15 mouse cellular contexts compared by ENCODE assay signal in genomic region chr15:101126876-101127544, GRCm38 (mm10). TPM values are rescaled to one million over a fixed set of nuclear protein-coding genes. Genes with fewer than 3 reads are reported as not detected.
DNase-seq lines count a peak whose midpoint lies in the region; ATAC-seq and TF ChIP-seq lines count a peak whose summit lies in the region.
"Had no signal": no experiment of that assay in that cellular context is flagged by ENCODE, and none has a peak within 500 bp of the region (broad histone marks: within the 10 kb centered on the region; RNA-seq: fewer than 3 reads in every experiment).

No protein-coding gene starts in this region.

- no peak for ATAC-seq in kidney, embryonic 16.5 days (ENCODE audit: low FRiP score, low TSS enrichment)
- ATAC-seq in stomach, embryonic 14.5 days (ENCODE audit: insufficient number of reproducible peaks, insufficient read depth, low FRiP score, low read depth): peak; percentile 54; the same call in 1 of the 2 replicates
- ATAC-seq: forebrain, embryonic 14.5 days; hindbrain, embryonic 16.5 days had no signal

- no peak overlapping the region for H3K9ac ChIP-seq in kidney, embryonic 16.5 days (replicated peaks; ENCODE audit: low read length)
- H3K9ac ChIP-seq in stomach, embryonic 14.5 days (replicated peaks; ENCODE audit: low read depth, low read length): no peak overlapping the region

- H3K4me3 ChIP-seq in kidney, embryonic 16.5 days (ENCODE audit: low read length): no peak overlapping the region
- H3K4me3 ChIP-seq in stomach, embryonic 14.5 days (ENCODE audit: low read depth, low read length): no peak overlapping the region
- no peak overlapping the region for H3K4me3 ChIP-seq in layer of hippocampus, adult 2 months

- H3K9me3 ChIP-seq in kidney, embryonic 16.5 days (ENCODE audit: low read length): no peaks in the 10 kb centered on the region
- no peaks in the 10 kb centered on the region for H3K9me3 ChIP-seq in stomach, embryonic 14.5 days (ENCODE audit: control insufficient read depth, low read depth, low read length)

- TF ChIP-seq CTCF in layer of hippocampus, adult 2 months (conservative IDR thresholded peaks at IDR 0.05): no peak

- peaks cover 11% of the 10 kb centered on the region for H3K27me3 ChIP-seq in kidney, embryonic 16.5 days (ENCODE audit: insufficient read depth, low read length)
- H3K27me3 ChIP-seq in stomach, embryonic 14.5 days (ENCODE audit: control insufficient read depth, insufficient read depth, low read length): no peaks in the 10 kb centered on the region

- 63% methylated on average over 12 of the region's 12 CpGs for WGBS in kidney, embryonic 16.5 days
- 65% methylated on average over 12 of the region's 12 CpGs for WGBS in stomach, embryonic 14.5 days

- peak overlapping the region; percentile 72; the same call in 1 of the 2 replicates for H3K27ac ChIP-seq in kidney, embryonic 16.5 days (ENCODE audit: low read length)
- H3K27ac ChIP-seq in stomach, embryonic 14.5 days (ENCODE audit: low read length): peak overlapping the region; percentile 71
- H3K27ac ChIP-seq in layer of hippocampus, adult 2 months: no peak overlapping the region

- peak; percentile 80 to 84 for DNase-seq in heart, adult 18-20 months
- DNase-seq in heart, adult 8-10 months (ENCODE audit: low spot score): no peak
- peak; percentile 71 for DNase-seq in gastrocnemius, postnatal 25 days
- no peak for DNase-seq in liver
- no peak for DNase-seq in layer of hippocampus, adult 2 months (ENCODE audit: low spot score in 2 of 2)
- no peak for DNase-seq in right cerebral cortex, postnatal 36 days (ENCODE audit: low spot score in 2 of 2)
- DNase-seq: left cerebral cortex, postnatal 4 days; right cerebral cortex, postnatal 25 days had no signal

- H3K4me1 ChIP-seq in kidney, embryonic 16.5 days (ENCODE audit: insufficient read depth, low read length): peaks cover 48% of the 10 kb centered on the region
- peaks cover 30% of the 10 kb centered on the region for H3K4me1 ChIP-seq in stomach, embryonic 14.5 days (ENCODE audit: control insufficient read depth, insufficient read depth, low read length)

- H3K4me2 ChIP-seq in kidney, embryonic 16.5 days (replicated peaks; ENCODE audit: low read depth, low read length): no peak overlapping the region
- no peak overlapping the region for H3K4me2 ChIP-seq in stomach, embryonic 14.5 days (replicated peaks; ENCODE audit: low read depth, low read length)

- no peaks in the 10 kb centered on the region for H3K36me3 ChIP-seq in kidney, embryonic 16.5 days (ENCODE audit: insufficient read depth, low read length)
- H3K36me3 ChIP-seq in stomach, embryonic 14.5 days (ENCODE audit: control insufficient read depth, insufficient read depth, low read length): no peaks in the 10 kb centered on the region

RNA-seq across cellular contexts. Expression of gene Acvrl1, which starts 1.3 kb away (rescaled TPM):
- total RNA-seq in heart, adult 18-20 months (2021): 10 to 100 TPM; 26.5 to 27.9 TPM
- 10 to 100 TPM; 19.8 to 30.3 (median 23.0) TPM for total RNA-seq in heart, adult 8-10 months (2022)
- total RNA-seq in gastrocnemius, postnatal 25 days (2021): 10 to 100 TPM; 10.7 to 13.0 TPM
- polyA plus RNA-seq in kidney, embryonic 16.5 days (2015; fragmentation: Nextera tagmentation; extraction: Ambion mirVana): 20.6 and 24.4 TPM in 2 replicates
- 15.6 and 16.9 TPM in 2 replicates for polyA plus RNA-seq in stomach, embryonic 14.5 days (2014; fragmentation: Nextera tagmentation; extraction: Ambion mirVana)
- total RNA-seq in layer of hippocampus, adult 2 months (2021): 10 to 100 TPM; 11.2 to 11.4 TPM

RNA-seq across cellular contexts. Expression of gene Ankrd33, which starts 11.5 kb away (rescaled TPM):
- total RNA-seq in heart, adult 18-20 months (2021): not detected
- total RNA-seq in heart, adult 8-10 months (2022): not detected
- not detected for total RNA-seq in gastrocnemius, postnatal 25 days (2021)
- polyA plus RNA-seq in kidney, embryonic 16.5 days (2015; fragmentation: Nextera tagmentation; extraction: Ambion mirVana): not detected in 2 replicates
- not detected in 2 replicates for polyA plus RNA-seq in stomach, embryonic 14.5 days (2014; fragmentation: Nextera tagmentation; extraction: Ambion mirVana)
- total RNA-seq in layer of hippocampus, adult 2 months (2021): not detected
- total RNA-seq: left cerebral cortex, postnatal 4 days; megakaryocyte-erythroid progenitor cell, adult 5-6 weeks had no signal
- polyA plus RNA-seq: cortical plate, adult 2 months; forebrain, embryonic 14.5 days; hindbrain, embryonic 16.5 days; neural tube, embryonic 11.5 days had no signal

RNA-seq across cellular contexts. Expression of gene Acvr1b, which starts 46.9 kb away (rescaled TPM):
- 10 to 100 TPM in 1 of 2 experiments, 1 to 10 TPM in 1; 9.8 to 10.3 TPM for total RNA-seq in heart, adult 18-20 months (2021)
- 10 to 100 TPM; 12.1 to 14.7 (median 13.9) TPM for total RNA-seq in heart, adult 8-10 months (2022)
- 10 to 100 TPM; 23.0 to 34.4 TPM for total RNA-seq in gastrocnemius, postnatal 25 days (2021)
- polyA plus RNA-seq in kidney, embryonic 16.5 days (2015; fragmentation: Nextera tagmentation; extraction: Ambion mirVana): 7.4 and 8.8 TPM in 2 replicates
- 11.5 and 14.5 TPM in 2 replicates for polyA plus RNA-seq in stomach, embryonic 14.5 days (2014; fragmentation: Nextera tagmentation; extraction: Ambion mirVana)
- total RNA-seq in layer of hippocampus, adult 2 months (2021): 10 to 100 TPM; 85.1 to 87.8 TPM

RNA-seq across cellular contexts. Expression of gene Fignl2, which starts 48.6 kb away (rescaled TPM):
- 1 to 10 TPM; 1.1 to 1.2 TPM for total RNA-seq in heart, adult 18-20 months (2021)
- 1 to 10 TPM in 3 of 4 experiments, under 1 TPM in 1; 0.84 to 1.5 (median 1.2) TPM for total RNA-seq in heart, adult 8-10 months (2022)
- 1 to 10 TPM in 1 of 2 experiments, under 1 TPM in 1; 0.59 to 1.1 TPM for total RNA-seq in gastrocnemius, postnatal 25 days (2021)
- 0.26 and 0.35 TPM in 2 replicates for polyA plus RNA-seq in kidney, embryonic 16.5 days (2015; fragmentation: Nextera tagmentation; extraction: Ambion mirVana)
- polyA plus RNA-seq in stomach, embryonic 14.5 days (2014; fragmentation: Nextera tagmentation; extraction: Ambion mirVana): 0.38 and 0.41 TPM in 2 replicates
- total RNA-seq in layer of hippocampus, adult 2 months (2021): 1 to 10 TPM; 1.1 to 1.7 TPM
- total RNA-seq: megakaryocyte-erythroid progenitor cell, adult 5-6 weeks had no signal
- polyA plus RNA-seq: forebrain, embryonic 14.5 days had no signal

Comparison
In these comparisons a context has a peak if more than half of its experiments do, and no peak if none do; other contexts are left out.
1. DNase-seq: peak in heart, adult 18-20 months (2 of 2) and gastrocnemius, postnatal 25 days (single experiment); none in heart, adult 8-10 months (single experiment), liver (single experiment), layer of hippocampus, adult 2 months (0 of 2) and right cerebral cortex, postnatal 36 days (0 of 2).